Mouse (Mus musculus) midbrain, embryonic 15.5 days (tissue): Measurements from ENCODE around the gene Ppfia3. TPM values are rescaled to one million over a fixed set of nuclear protein-coding genes. Genes with fewer than 3 reads are reported as not detected.
"Not testable (repeated sequence)": the region's sequence is repeated elsewhere in the genome, so short reads cannot be mapped to it uniquely, and the experiment has no call there.

Source experiments
- ATAC-seq: fragments of 200-750 bp; cut with Nextera tagmentation; replicated peaks from 2 replicates; pipeline ENCODE4 v1.8.0; 2017; ENCODE audit warnings: moderate TSS enrichment
- H3K27ac ChIP-seq: fragments of 300-500 bp; sonication (generic); 2 replicates; pipeline ENCODE4 v1.5.1; 2015; ENCODE audit warnings: mild to moderate bottlenecking, inconsistent platforms
- H3K27me3 ChIP-seq: fragments of 300-500 bp; sonication (generic); replicated peaks from 2 replicates; pipeline ENCODE4 v1.6.1; 2015; ENCODE audit warnings: inconsistent platforms
- H3K36me3 ChIP-seq: fragments of 300-500 bp; sonication (generic); replicated peaks from 2 replicates; pipeline ENCODE4 v1.6.1; 2015; ENCODE audit warnings: inconsistent platforms
- H3K4me1 ChIP-seq: fragments of 300-500 bp; sonication (generic); 2 replicates; pipeline ENCODE4 v1.6.1; 2015; ENCODE audit warnings: inconsistent platforms
- H3K4me2 ChIP-seq: fragments of 300-500 bp; sonication (generic); 2 replicates; pipeline ENCODE4 v1.6.1; 2015; ENCODE audit warnings: inconsistent platforms, mild to moderate bottlenecking, moderate library complexity
- H3K4me3 ChIP-seq: fragments of 300-500 bp; sonication (generic); 2 replicates; pipeline ENCODE4 v1.5.1; 2015; ENCODE audit warnings: mild to moderate bottlenecking, inconsistent platforms
- H3K9ac ChIP-seq: fragments of 300-500 bp; sonication (generic); 2 replicates; pipeline ENCODE4 v1.6.1; 2015; ENCODE audit warnings: mild to moderate bottlenecking, inconsistent platforms
- H3K9me3 ChIP-seq: fragments of 300-500 bp; sonication (generic); 2 replicates; pipeline ENCODE4 v1.6.1; 2016; ENCODE audit warnings: inconsistent platforms
- WGBS: fragments of 180-500 bp; shearing (Covaris S2); methylation state at CpG from one replicate; pipeline ENCODE4 v1.1.7; 2015; ENCODE audit warnings: mixed read lengths; 5-methylcytosine and 5-hydroxymethylcytosine counted together
- polyA plus RNA-seq: library from polyadenylated mRNA; unstranded; fragments of >200 nt; fragmentation: Nextera tagmentation; extraction: Ambion mirVana; gene quantifications from 2 replicates; pipeline ENCODE4 v1.2.1, GENCODE M21; 2015

The Ppfia3 gene
- polyA plus RNA-seq, 1 experiment from 2014 or later: 29.9 TPM

GRCm38 (mm10) chr7:45360404-45361125, 6.3 kb downstream of the Ppfia3 start:
- WGBS: 51% methylated on average over 18 of the region's 18 CpGs
- Histone ChIP-seq H3K9ac (no peak overlapping the region), H3K9me3 (no peaks in the 10 kb centered on the region), H3K36me3 (peaks cover 21% of the 10 kb centered on the region; the same call in 1 of the 2 replicates), H3K4me1 (peaks cover 38% of the 10 kb centered on the region), H3K27me3 (no peaks in the 10 kb centered on the region; the same call in 1 of the 2 replicates), H3K27ac (no peak overlapping the region), H3K4me3 (peak overlapping the region; percentile 41; the same call in 1 of the 2 replicates), H3K4me2 (peak overlapping the region; percentile 60)
- peak; percentile 21 for ATAC-seq

GRCm38 (mm10) chr7:45359081-45359480, 7.7 kb downstream of the Ppfia3 start:
- peaks cover 26% of the 10 kb centered on the region for H3K36me3 ChIP-seq
- H3K9ac ChIP-seq, H3K4me2 ChIP-seq, ATAC-seq, H3K4me3 ChIP-seq, H3K9me3 ChIP-seq, H3K27me3 ChIP-seq, H3K27ac ChIP-seq: not testable (repeated sequence)
- 62% methylated on average over 10 of the region's 11 CpGs for WGBS
- H3K4me1 ChIP-seq: peaks cover 27% of the 10 kb centered on the region

- Histone ChIP-seq H3K4me1 (peaks cover 2% of the 10 kb centered on the region; the same call in 1 of the 2 replicates), H3K4me3 (no peak overlapping the region), H3K9ac (no peak overlapping the region), H3K27me3 (no peaks in the 10 kb centered on the region), H3K9me3 (no peaks in the 10 kb centered on the region), H3K27ac (no peak overlapping the region), H3K4me2 (no peak overlapping the region), H3K36me3 (peaks cover 44% of the 10 kb centered on the region)
- no peak for ATAC-seq
- 60% methylated on average over 13 of the region's 13 CpGs for WGBS
Measured at GRCm38 (mm10) chr7:45356087-45356486, 10.7 kb downstream of the Ppfia3 start.

- H3K36me3 ChIP-seq: peaks cover 46% of the 10 kb centered on the region
Measured at GRCm38 (mm10) chr7:45355318-45356020, 11.3 kb downstream of the Ppfia3 start.

GRCm38 (mm10) chr7:45353041-45353440, 13.8 kb downstream of the Ppfia3 start:
- H3K4me1 ChIP-seq: no peaks in the 10 kb centered on the region
- no peaks in the 10 kb centered on the region for H3K9me3 ChIP-seq
- 33% methylated on average over 5 of the region's 5 CpGs for WGBS
- ATAC-seq: no peak
- no peaks in the 10 kb centered on the region for H3K27me3 ChIP-seq
- no peak overlapping the region for H3K4me2 ChIP-seq
- H3K27ac ChIP-seq: no peak overlapping the region
- no peak overlapping the region for H3K4me3 ChIP-seq
- H3K9ac ChIP-seq: no peak overlapping the region
- H3K36me3 ChIP-seq: peaks cover 64% of the 10 kb centered on the region

More at GRCm38 (mm10) chr7:45355318-45356020, 11.3 kb downstream of the Ppfia3 start:
- WGBS: 79% methylated on average over 15 of the region's 15 CpGs
- no peak overlapping the region for H3K27ac ChIP-seq
- H3K4me2 ChIP-seq: no peak overlapping the region
- no peak for ATAC-seq
- no peak overlapping the region for H3K4me3 ChIP-seq
- H3K9ac ChIP-seq: no peak overlapping the region
- H3K9me3 ChIP-seq: no peaks in the 10 kb centered on the region
- H3K4me1 ChIP-seq: no peaks in the 10 kb centered on the region
- H3K27me3 ChIP-seq: no peaks in the 10 kb centered on the region

- Histone ChIP-seq H3K36me3 (peaks cover 61% of the 10 kb centered on the region), H3K4me1 (no peaks in the 10 kb centered on the region), H3K9me3 (no peaks in the 10 kb centered on the region), H3K27ac (no peak overlapping the region), H3K4me3 (no peak overlapping the region), H3K4me2 (no peak overlapping the region), H3K27me3 (no peaks in the 10 kb centered on the region; the same call in 1 of the 2 replicates), H3K9ac (no peak overlapping the region)
- no peak for ATAC-seq
- WGBS: 78% methylated on average over 13 of the region's 13 CpGs
Measured at GRCm38 (mm10) chr7:45346905-45347304, 19.9 kb downstream of the Ppfia3 start.

GRCm38 (mm10) chr7:45343543-45343942, 23.3 kb downstream of the Ppfia3 start:
- Histone ChIP-seq H3K27me3 (peaks cover 5% of the 10 kb centered on the region), H3K9me3 (no peaks in the 10 kb centered on the region), H3K4me1 (peaks cover 28% of the 10 kb centered on the region), H3K27ac (no peak overlapping the region), H3K36me3 (peaks cover 36% of the 10 kb centered on the region), H3K9ac (no peak overlapping the region), H3K4me3 (no peak overlapping the region), H3K4me2 (no peak overlapping the region)
- 34% methylated on average over 13 of the region's 13 CpGs for WGBS
- ATAC-seq: no peak

- no peak overlapping the region for H3K4me3 ChIP-seq
- H3K27ac ChIP-seq: no peak overlapping the region
- H3K9me3 ChIP-seq: no peaks in the 10 kb centered on the region
- ATAC-seq: no peak
- WGBS: 92% methylated on average over 11 of the region's 11 CpGs
- peaks cover 22% of the 10 kb centered on the region for H3K36me3 ChIP-seq
- H3K27me3 ChIP-seq: peaks cover 5% of the 10 kb centered on the region
- no peak overlapping the region for H3K4me2 ChIP-seq
- peaks cover 34% of the 10 kb centered on the region for H3K4me1 ChIP-seq
- H3K9ac ChIP-seq: no peak overlapping the region
Measured at GRCm38 (mm10) chr7:45342081-45342480, 24.7 kb downstream of the Ppfia3 start.

GRCm38 (mm10) chr7:45341303-45341702, 25.5 kb downstream of the Ppfia3 start:
- H3K4me3 ChIP-seq: no peak overlapping the region
- peak overlapping the region; percentile 54; the same call in 1 of the 2 replicates for H3K4me2 ChIP-seq
- 7% methylated on average over 8 of the region's 8 CpGs for WGBS
- no peak overlapping the region for H3K27ac ChIP-seq
- H3K9ac ChIP-seq: no peak overlapping the region
- ATAC-seq: no peak
- no peaks in the 10 kb centered on the region for H3K9me3 ChIP-seq
- H3K4me1 ChIP-seq: peaks cover 34% of the 10 kb centered on the region
- H3K36me3 ChIP-seq: peaks cover 14% of the 10 kb centered on the region
- peaks cover 9% of the 10 kb centered on the region for H3K27me3 ChIP-seq

- H3K9ac ChIP-seq: no peak overlapping the region
- peaks cover 9% of the 10 kb centered on the region for H3K27me3 ChIP-seq
- peak overlapping the region; percentile 37; the same call in 1 of the 2 replicates for H3K4me3 ChIP-seq
- no peaks in the 10 kb centered on the region for H3K9me3 ChIP-seq
- peaks cover 8% of the 10 kb centered on the region for H3K36me3 ChIP-seq
- 12% methylated on average over 11 of the region's 11 CpGs for WGBS
- no peak overlapping the region for H3K27ac ChIP-seq
- peak overlapping the region; percentile 54 for H3K4me2 ChIP-seq
- ATAC-seq: no peak
- H3K4me1 ChIP-seq: peaks cover 34% of the 10 kb centered on the region
Measured at GRCm38 (mm10) chr7:45340669-45341068, 26.1 kb downstream of the Ppfia3 start.

GRCm38 (mm10) chr7:45340066-45340442, 26.8 kb downstream of the Ppfia3 start:
- H3K27me3 ChIP-seq: peaks cover 9% of the 10 kb centered on the region
- H3K27ac ChIP-seq: 0 out of 2 replicates have a peak overlapping the region, but pooled peaks have one; percentile 47
- peak overlapping the region; percentile 28 for H3K9ac ChIP-seq
- peaks cover 34% of the 10 kb centered on the region for H3K4me1 ChIP-seq
- H3K4me3 ChIP-seq: peak overlapping the region; percentile 37
- 0 out of 2 replicates have a peak, but pooled peaks cover 3% of the 10 kb centered on the region for H3K36me3 ChIP-seq
- H3K9me3 ChIP-seq: no peaks in the 10 kb centered on the region
- peak overlapping the region; percentile 54 for H3K4me2 ChIP-seq
- peak; percentile 1; the same call in 1 of the 2 replicates for ATAC-seq
- 3% methylated on average over 11 of the region's 11 CpGs for WGBS

GRCm38 (mm10) chr7:45339410-45340065, 27.3 kb downstream of the Ppfia3 start:
- WGBS: 3% methylated on average over 39 of the region's 39 CpGs
- peak overlapping the region; percentile 47 for H3K27ac ChIP-seq
- H3K9ac ChIP-seq: peak overlapping the region; percentile 28
- peak overlapping the region; percentile 37 for H3K4me3 ChIP-seq
- H3K4me1 ChIP-seq: peaks cover 34% of the 10 kb centered on the region
- ATAC-seq: peak; percentile 77
- peaks cover 9% of the 10 kb centered on the region for H3K27me3 ChIP-seq
- peak overlapping the region; percentile 54 for H3K4me2 ChIP-seq
- no peaks in the 10 kb centered on the region for H3K9me3 ChIP-seq
- no peaks in the 10 kb centered on the region for H3K36me3 ChIP-seq
